Mouse (Mus musculus) small intestine, adult 2 months (tissue): Measurements from ENCODE around the gene Unc119.

ENCODE experiments used
- CTCF ChIP-seq: fragments of 200-500 bp; IDR thresholded peaks from 2 replicates; pipeline ENCODE4 v1.5.1; 2012; ENCODE audit warnings: low read depth, mild to moderate bottlenecking, control low read depth, inconsistent platforms, low read length, moderate library complexity, mixed read lengths; ENCODE audit not compliant: insufficient replicate concordance, insufficient read length; ENCODE audit errors: extremely low read depth
- POLR2A ChIP-seq: fragments of 200-500 bp; IDR thresholded peaks from 2 replicates; pipeline ENCODE4 v1.6.1; 2012; ENCODE audit warnings: low read depth, mild to moderate bottlenecking, control low read depth, inconsistent platforms, low read length, moderate library complexity

GRCm38 (mm10) chr11:78327215-78327614, 16.1 kb upstream of the Unc119 start:
- TF ChIP-seq CTCF (no peak), POLR2A (no peak)
